Mouse (Mus musculus) left cerebral cortex, adult 18-20 months (tissue): ENCODE data around the gene Atp7a. TPM values are rescaled to one million over a fixed set of nuclear protein-coding genes. Genes with fewer than 3 reads are reported as not detected.

Experiments
- DNase-seq, 2 experiments: peaks; one replicate each; pipeline ENCODE4 v3.0.0; 2021 to 2022; ENCODE audit warnings: low spot score in 2 of 2, mixed read lengths in 1 of 2
- total RNA-seq, 2 experiments: library from RNA; stranded (reverse); gene quantifications; 2 replicates each; pipeline ENCODE4 v1.2.3; 2021

The Atp7a gene
- total RNA-seq, 2 experiments from 2014 or later = 7.2 to 8.3 TPM

DNA sequence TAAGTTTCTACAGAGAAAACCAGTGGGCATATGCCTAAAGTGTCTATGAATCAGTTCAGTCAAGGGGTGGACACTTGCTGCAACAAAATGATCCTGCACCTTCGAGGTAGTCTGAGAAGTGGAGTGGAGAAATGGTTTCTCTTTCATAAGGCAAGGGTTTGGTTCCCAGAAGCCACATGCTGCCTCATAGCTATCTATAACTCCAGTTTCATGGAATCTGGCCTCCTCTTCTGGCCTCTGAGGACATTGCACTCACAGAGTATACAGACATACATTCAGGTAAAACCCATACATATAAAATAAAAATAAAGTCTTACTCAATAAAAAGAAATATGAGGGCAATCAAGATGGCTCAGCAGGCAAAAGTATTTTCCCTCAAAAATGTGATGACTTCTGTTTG lies 138.0 kb downstream of the Atp7a start:
- no peak for DNase-seq

DNA sequence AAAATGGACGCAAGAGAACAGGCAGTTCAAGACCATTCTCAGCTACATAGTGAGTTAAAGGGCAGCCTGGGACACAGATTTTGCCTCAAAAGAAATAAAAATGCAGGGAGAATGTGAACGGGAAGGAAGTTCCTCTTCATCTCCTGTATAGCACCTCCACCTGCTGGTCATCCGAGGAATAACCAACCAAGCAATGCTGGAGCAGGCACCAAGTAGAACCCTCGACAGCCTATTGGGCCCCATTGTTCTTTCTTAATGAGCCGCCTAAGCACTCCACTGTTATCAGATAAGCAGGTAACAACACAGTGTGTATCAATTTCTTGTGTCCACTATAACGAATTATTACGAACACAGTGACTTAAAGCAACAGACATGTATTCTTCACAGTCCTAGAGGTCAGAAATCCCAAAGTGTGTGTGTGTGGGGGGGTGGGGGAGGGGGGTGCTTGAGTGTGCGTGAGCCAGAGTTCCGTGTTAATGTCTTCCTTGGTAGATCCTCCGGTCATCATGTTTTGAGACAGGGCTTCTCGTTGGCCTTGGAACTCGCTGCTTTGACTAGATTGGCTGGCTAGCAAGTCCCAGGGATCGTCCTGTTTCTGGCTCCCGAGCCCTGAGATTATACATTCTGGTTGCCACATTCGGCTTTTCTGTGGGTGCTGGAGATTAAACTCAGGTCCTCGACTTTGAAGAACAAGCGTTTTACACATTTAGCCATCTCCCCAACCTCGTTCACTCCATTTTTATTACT lies 144.2 kb downstream of the Atp7a start:
- DNase-seq = peak; percentile 72 to 77

DNA sequence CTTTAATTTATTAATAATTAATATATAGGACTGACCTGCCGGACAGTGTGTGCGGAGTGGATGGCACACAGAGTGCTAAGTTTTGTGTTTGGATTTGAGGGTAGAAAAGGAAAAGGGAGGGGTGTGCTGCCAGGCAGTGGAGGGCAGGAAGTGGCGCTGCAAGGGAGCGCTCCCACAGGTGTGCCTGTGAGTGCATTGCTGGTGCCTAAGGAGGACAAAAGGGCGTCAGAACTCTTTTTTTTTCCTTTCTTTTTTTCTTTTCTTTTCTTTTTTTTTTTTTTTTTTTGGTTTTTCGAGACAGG lies 144.7 kb downstream of the Atp7a start:
- no peak for DNase-seq

Other genes starting within 250 kb of the Atp7a start
- gene Atrx, start 97.9 kb upstream of the Atp7a start, total RNA-seq = 100 to 1,000 TPM; 146 to 151 TPM
- 10 to 100 TPM; 12.5 to 12.6 TPM for gene Magt1, start 15.4 kb upstream of the Atp7a start, total RNA-seq
- 100 to 1,000 TPM; 314 to 326 TPM for gene Cox7b, start 11.6 kb upstream of the Atp7a start, total RNA-seq
- gene Tlr13, start 115.9 kb downstream of the Atp7a start, total RNA-seq = 1 to 10 TPM in 1 of 2 experiments, under 1 TPM in 1; 1.00 to 1.2 TPM
- 100 to 1,000 TPM; 472 to 481 TPM for gene Pgk1, start 159.8 kb downstream of the Atp7a start, total RNA-seq
- 10 to 100 TPM; 25.7 to 25.9 TPM for gene Taf9b, start 193.9 kb downstream of the Atp7a start, total RNA-seq
- gene Fnd3c2, start 228.1 kb downstream of the Atp7a start, total RNA-seq = not detected